Mouse (Mus musculus): ENCODE data around the gene Prdm12. TPM values are rescaled to one million over a fixed set of nuclear protein-coding genes. Genes with fewer than 3 reads are reported as not detected.

Prdm12 gene
- polyA plus RNA-seq, 1 experiment from 2014 or later = 11.3 TPM

GRCm38 (mm10) chr2:31618484-31619161 is 21.2 kb upstream of the Prdm12 start:
- DNase-seq (ENCODE audit: low spot score, missing footprints) (no peak), ATAC-seq (ENCODE audit: low FRiP score) (no peak)
- Histone ChIP-seq H3K4me1 (ENCODE audit: control insufficient read depth, insufficient read depth, low read length) (no peaks in the 10 kb centered on the region), H3K4me3 (ENCODE audit: low read depth, low read length) (no peak overlapping the region), H3K27ac (ENCODE audit: low read depth, low read length) (no peak overlapping the region), H3K36me3 (ENCODE audit: control insufficient read depth, insufficient read depth, low read length) (peaks cover 6% of the 10 kb centered on the region), H3K27me3 (ENCODE audit: control insufficient read depth, insufficient read depth, low read length) (no peaks in the 10 kb centered on the region; the same call in 1 of the 2 replicates), H3K4me2 (no peak overlapping the region), H3K9me3 (ENCODE audit: control insufficient read depth, low read length) (no peaks in the 10 kb centered on the region), H3K9ac (ENCODE audit: low read length) (no peak overlapping the region)
- WGBS = 88% methylated on average over 14 of the region's 14 CpGs

GRCm38 (mm10) chr2:31619208-31619607 is 20.6 kb upstream of the Prdm12 start:
- H3K27me3 ChIP-seq (ENCODE audit: control insufficient read depth, insufficient read depth, low read length) = no peaks in the 10 kb centered on the region; the same call in 1 of the 2 replicates

GRCm38 (mm10) chr2:31633531-31633930 is 6.3 kb upstream of the Prdm12 start:
- no peaks in the 10 kb centered on the region for H3K9me3 ChIP-seq (ENCODE audit: control insufficient read depth, low read length)
- H3K4me1 ChIP-seq (ENCODE audit: control insufficient read depth, insufficient read depth, low read length) = peaks cover 34% of the 10 kb centered on the region
- ATAC-seq (ENCODE audit: low FRiP score) (no peak), DNase-seq (ENCODE audit: low spot score, missing footprints) (no peak)
- H3K4me3 ChIP-seq (ENCODE audit: low read depth, low read length) = no peak overlapping the region
- H3K9ac ChIP-seq (ENCODE audit: low read length) = no peak overlapping the region
- no peaks in the 10 kb centered on the region for H3K36me3 ChIP-seq (ENCODE audit: control insufficient read depth, insufficient read depth, low read length)
- WGBS = 80% methylated on average over 3 of the region's 3 CpGs
- H3K27ac ChIP-seq (ENCODE audit: low read depth, low read length) = no peak overlapping the region
- H3K27me3 ChIP-seq (ENCODE audit: control insufficient read depth, insufficient read depth, low read length) = peaks cover 86% of the 10 kb centered on the region
- H3K4me2 ChIP-seq = no peak overlapping the region

More at GRCm38 (mm10) chr2:31619208-31619607, 20.6 kb upstream of the Prdm12 start:
- ATAC-seq (ENCODE audit: low FRiP score) (no peak), DNase-seq (ENCODE audit: low spot score, missing footprints) (no peak)
- H3K4me1 ChIP-seq (ENCODE audit: control insufficient read depth, insufficient read depth, low read length) = no peaks in the 10 kb centered on the region
- no peak overlapping the region for H3K9ac ChIP-seq (ENCODE audit: low read length)
- no peak overlapping the region for H3K27ac ChIP-seq (ENCODE audit: low read depth, low read length)
- H3K4me2 ChIP-seq = no peak overlapping the region
- 90% methylated on average over 6 of the region's 6 CpGs for WGBS
- H3K36me3 ChIP-seq (ENCODE audit: control insufficient read depth, insufficient read depth, low read length) = peaks cover 6% of the 10 kb centered on the region; the same call in 1 of the 2 replicates
- no peaks in the 10 kb centered on the region for H3K9me3 ChIP-seq (ENCODE audit: control insufficient read depth, low read length)
- H3K4me3 ChIP-seq (ENCODE audit: low read depth, low read length) = no peak overlapping the region

GRCm38 (mm10) chr2:31635281-31636137 is 4.3 kb upstream of the Prdm12 start:
- peak overlapping the region; percentile 64 for H3K4me2 ChIP-seq
- peaks cover 40% of the 10 kb centered on the region for H3K4me1 ChIP-seq (ENCODE audit: control insufficient read depth, insufficient read depth, low read length)
- ATAC-seq (ENCODE audit: low FRiP score) = no peak
- H3K36me3 ChIP-seq (ENCODE audit: control insufficient read depth, insufficient read depth, low read length) = no peaks in the 10 kb centered on the region
- no peaks in the 10 kb centered on the region for H3K9me3 ChIP-seq (ENCODE audit: control insufficient read depth, low read length)
- peak overlapping the region; percentile 51 for H3K9ac ChIP-seq (ENCODE audit: low read length)
- DNase-seq (ENCODE audit: low spot score, missing footprints) = peak; percentile 93
- H3K27ac ChIP-seq (ENCODE audit: low read depth, low read length) = peak overlapping the region; percentile 3; the same call in 1 of the 2 replicates
- under 1% methylated on average over 52 of the region's 52 CpGs for WGBS
- H3K4me3 ChIP-seq (ENCODE audit: low read depth, low read length) = peak overlapping the region; percentile 35
- H3K27me3 ChIP-seq (ENCODE audit: control insufficient read depth, insufficient read depth, low read length) = peaks cover 97% of the 10 kb centered on the region

GRCm38 (mm10) chr2:31636138-31636741 is 3.6 kb upstream of the Prdm12 start:
- H3K9ac ChIP-seq (ENCODE audit: low read length) = peak overlapping the region; percentile 33
- H3K4me3 ChIP-seq (ENCODE audit: low read depth, low read length) = peak overlapping the region; percentile 35
- peak; percentile 31; the same call in 1 of the 2 replicates for ATAC-seq (ENCODE audit: low FRiP score)
- H3K27me3 ChIP-seq (ENCODE audit: control insufficient read depth, insufficient read depth, low read length) = peaks cover 99% of the 10 kb centered on the region
- H3K9me3 ChIP-seq (ENCODE audit: control insufficient read depth, low read length) = no peaks in the 10 kb centered on the region
- H3K27ac ChIP-seq (ENCODE audit: low read depth, low read length) = peak overlapping the region; percentile 32
- under 1% methylated on average over 48 of the region's 48 CpGs for WGBS
- DNase-seq (ENCODE audit: low spot score, missing footprints) = no peak
- peak overlapping the region; percentile 64 for H3K4me2 ChIP-seq
- H3K4me1 ChIP-seq (ENCODE audit: control insufficient read depth, insufficient read depth, low read length) = peaks cover 42% of the 10 kb centered on the region
- no peaks in the 10 kb centered on the region for H3K36me3 ChIP-seq (ENCODE audit: control insufficient read depth, insufficient read depth, low read length)

DNA sequence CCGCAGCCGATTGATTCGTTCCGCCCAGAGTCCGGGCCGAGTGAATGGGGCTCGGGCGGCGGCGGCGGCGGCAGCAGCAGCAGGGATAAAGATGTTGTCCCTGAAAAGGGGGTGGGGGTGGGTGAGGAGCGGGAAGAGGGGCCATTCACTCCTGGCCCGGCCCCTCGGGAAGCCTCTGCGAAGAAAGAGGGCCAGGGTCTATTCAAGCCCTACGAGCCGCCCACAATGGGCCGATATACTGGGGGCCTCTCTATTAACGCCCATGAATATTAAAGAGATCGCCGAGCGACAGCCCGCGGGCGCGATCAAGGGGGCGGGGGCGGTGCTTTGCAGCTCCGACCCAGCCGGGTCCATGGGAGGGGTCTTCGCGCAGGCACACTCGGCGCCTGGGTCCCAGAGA is 3.1 kb upstream of the Prdm12 start:
- ATAC-seq (ENCODE audit: low FRiP score) = peak; percentile 91
- peak overlapping the region; percentile 35 for H3K4me3 ChIP-seq (ENCODE audit: low read depth, low read length)
- H3K27ac ChIP-seq (ENCODE audit: low read depth, low read length) = peak overlapping the region; percentile 32; the same call in 1 of the 2 replicates
- peaks cover 98% of the 10 kb centered on the region for H3K27me3 ChIP-seq (ENCODE audit: control insufficient read depth, insufficient read depth, low read length)
- no peaks in the 10 kb centered on the region for H3K9me3 ChIP-seq (ENCODE audit: control insufficient read depth, low read length)
- H3K36me3 ChIP-seq (ENCODE audit: control insufficient read depth, insufficient read depth, low read length) = no peaks in the 10 kb centered on the region
- WGBS = under 1% methylated on average over 35 of the region's 35 CpGs
- H3K4me2 ChIP-seq = peak overlapping the region; percentile 64
- H3K4me1 ChIP-seq (ENCODE audit: control insufficient read depth, insufficient read depth, low read length) = peaks cover 45% of the 10 kb centered on the region
- H3K9ac ChIP-seq (ENCODE audit: low read length) = no peak overlapping the region
- DNase-seq (ENCODE audit: low spot score, missing footprints) = peak; percentile 99

- H3K27ac ChIP-seq (ENCODE audit: low read depth, low read length) = no peak overlapping the region; the same call in 1 of the 2 replicates
- peak overlapping the region; percentile 64 for H3K4me2 ChIP-seq
- no peaks in the 10 kb centered on the region for H3K9me3 ChIP-seq (ENCODE audit: control insufficient read depth, low read length)
- peak overlapping the region; percentile 35 for H3K4me3 ChIP-seq (ENCODE audit: low read depth, low read length)
- peak overlapping the region; percentile 32; the same call in 1 of the 2 replicates for H3K9ac ChIP-seq (ENCODE audit: low read length)
- H3K4me1 ChIP-seq (ENCODE audit: control insufficient read depth, insufficient read depth, low read length) = peaks cover 50% of the 10 kb centered on the region
- peaks cover 98% of the 10 kb centered on the region for H3K27me3 ChIP-seq (ENCODE audit: control insufficient read depth, insufficient read depth, low read length)
- DNase-seq (ENCODE audit: low spot score, missing footprints) (peak; percentile 97), ATAC-seq (ENCODE audit: low FRiP score) (no peak)
- 2% methylated on average over 12 of the region's 12 CpGs for WGBS
- no peaks in the 10 kb centered on the region for H3K36me3 ChIP-seq (ENCODE audit: control insufficient read depth, insufficient read depth, low read length)
These were observed 2.5 kb upstream of the Prdm12 start for GRCm38 (mm10) chr2:31637311-31637710.

DNA sequence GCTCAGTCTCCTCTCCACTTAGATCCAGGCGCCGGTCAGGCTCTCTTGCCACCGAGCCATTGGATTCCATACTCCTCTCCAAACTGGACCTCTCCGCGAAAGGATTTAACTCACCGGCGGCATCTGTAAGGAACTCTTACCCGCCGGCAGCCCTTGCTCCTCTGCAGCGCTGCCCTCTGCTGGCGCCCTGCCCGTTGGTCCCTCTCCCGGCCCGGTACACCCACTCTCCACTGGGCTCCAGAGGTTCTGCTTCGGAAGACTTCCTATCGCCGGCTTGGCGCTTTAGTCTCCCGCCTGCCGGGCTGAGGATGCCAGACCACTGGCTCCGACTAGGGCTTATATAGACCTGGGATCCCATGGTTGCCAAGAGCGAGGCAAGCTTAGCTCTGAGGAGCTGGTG is 2.0 kb upstream of the Prdm12 start:
- Histone ChIP-seq H3K4me1 (ENCODE audit: control insufficient read depth, insufficient read depth, low read length) (peaks cover 50% of the 10 kb centered on the region), H3K27me3 (ENCODE audit: control insufficient read depth, insufficient read depth, low read length) (peaks cover 98% of the 10 kb centered on the region), H3K4me3 (ENCODE audit: low read depth, low read length) (peak overlapping the region; percentile 35), H3K9ac (ENCODE audit: low read length) (peak overlapping the region; percentile 46), H3K9me3 (ENCODE audit: control insufficient read depth, low read length) (no peaks in the 10 kb centered on the region), H3K4me2 (peak overlapping the region; percentile 64), H3K36me3 (ENCODE audit: control insufficient read depth, insufficient read depth, low read length) (no peaks in the 10 kb centered on the region), H3K27ac (ENCODE audit: low read depth, low read length) (no peak overlapping the region)
- peak; percentile 97 for DNase-seq (ENCODE audit: low spot score, missing footprints)
- no peak for ATAC-seq (ENCODE audit: low FRiP score)
- 0% methylated on average over 22 of the region's 22 CpGs for WGBS
